Mouse (Mus musculus) intestine, embryonic 16.5 days (tissue): ENCODE data around the gene Arhgef39. TPM values are rescaled to one million over a fixed set of nuclear protein-coding genes. Genes with fewer than 3 reads are reported as not detected.

Experiments used
- ATAC-seq: fragments of 200-750 bp; cut with Nextera tagmentation; 2 replicates; pipeline ENCODE4 v1.8.0; 2017; ENCODE audit warnings: moderate TSS enrichment, moderate library complexity
- H3K27ac ChIP-seq: fragments of 300-500 bp; sonication (generic); 2 replicates; pipeline ENCODE4 v1.5.1; 2014; ENCODE audit warnings: mild to moderate bottlenecking, low read length
- H3K27me3 ChIP-seq: fragments of 300-500 bp; sonication (generic); replicated peaks from 2 replicates; pipeline ENCODE4 v1.6.1; 2014; ENCODE audit warnings: low read length, control low read depth, mixed read lengths; ENCODE audit not compliant: control insufficient read depth, insufficient read depth
- H3K36me3 ChIP-seq: fragments of 300-500 bp; sonication (generic); 2 replicates; pipeline ENCODE4 v1.6.1; 2014; ENCODE audit warnings: low read length, control low read depth; ENCODE audit not compliant: control insufficient read depth, insufficient read depth
- H3K4me1 ChIP-seq: fragments of 300-500 bp; sonication (generic); 2 replicates; pipeline ENCODE4 v1.6.1; 2014; ENCODE audit warnings: low read length, control low read depth, mixed read lengths; ENCODE audit not compliant: control insufficient read depth, insufficient read depth
- H3K4me2 ChIP-seq: fragments of 300-500 bp; sonication (generic); 2 replicates; pipeline ENCODE4 v1.6.1; 2014; ENCODE audit warnings: low read depth, low read length, control low read depth
- H3K4me3 ChIP-seq: fragments of 300-500 bp; sonication (generic); 2 replicates; pipeline ENCODE4 v1.5.1; 2014; ENCODE audit warnings: mild to moderate bottlenecking, low read length
- H3K9ac ChIP-seq: fragments of 300-500 bp; sonication (generic); 2 replicates; pipeline ENCODE4 v1.6.1; 2014; ENCODE audit warnings: low read depth, low read length
- H3K9me3 ChIP-seq: fragments of 300-500 bp; sonication (generic); 2 replicates; pipeline ENCODE4 v1.6.1; 2016; ENCODE audit warnings: low read length, control low read depth; ENCODE audit not compliant: control insufficient read depth
- WGBS: fragments of 180-500 bp; shearing (Covaris S2); extraction: QIAGEN DNeasy Blood & Tissue Kit; methylation state at CpG from one replicate; pipeline ENCODE4 v1.1.7; 2014; 5-methylcytosine and 5-hydroxymethylcytosine counted together
- polyA plus RNA-seq: library from polyadenylated mRNA; unstranded; fragments of >200 nt; fragmentation: Nextera tagmentation; extraction: Ambion mirVana; gene quantifications from 2 replicates; pipeline ENCODE4 v1.2.1, GENCODE M21; 2015

Gene Arhgef39
- polyA plus RNA-seq, result 40.9 and 49.7 TPM in 2 replicates

DNA sequence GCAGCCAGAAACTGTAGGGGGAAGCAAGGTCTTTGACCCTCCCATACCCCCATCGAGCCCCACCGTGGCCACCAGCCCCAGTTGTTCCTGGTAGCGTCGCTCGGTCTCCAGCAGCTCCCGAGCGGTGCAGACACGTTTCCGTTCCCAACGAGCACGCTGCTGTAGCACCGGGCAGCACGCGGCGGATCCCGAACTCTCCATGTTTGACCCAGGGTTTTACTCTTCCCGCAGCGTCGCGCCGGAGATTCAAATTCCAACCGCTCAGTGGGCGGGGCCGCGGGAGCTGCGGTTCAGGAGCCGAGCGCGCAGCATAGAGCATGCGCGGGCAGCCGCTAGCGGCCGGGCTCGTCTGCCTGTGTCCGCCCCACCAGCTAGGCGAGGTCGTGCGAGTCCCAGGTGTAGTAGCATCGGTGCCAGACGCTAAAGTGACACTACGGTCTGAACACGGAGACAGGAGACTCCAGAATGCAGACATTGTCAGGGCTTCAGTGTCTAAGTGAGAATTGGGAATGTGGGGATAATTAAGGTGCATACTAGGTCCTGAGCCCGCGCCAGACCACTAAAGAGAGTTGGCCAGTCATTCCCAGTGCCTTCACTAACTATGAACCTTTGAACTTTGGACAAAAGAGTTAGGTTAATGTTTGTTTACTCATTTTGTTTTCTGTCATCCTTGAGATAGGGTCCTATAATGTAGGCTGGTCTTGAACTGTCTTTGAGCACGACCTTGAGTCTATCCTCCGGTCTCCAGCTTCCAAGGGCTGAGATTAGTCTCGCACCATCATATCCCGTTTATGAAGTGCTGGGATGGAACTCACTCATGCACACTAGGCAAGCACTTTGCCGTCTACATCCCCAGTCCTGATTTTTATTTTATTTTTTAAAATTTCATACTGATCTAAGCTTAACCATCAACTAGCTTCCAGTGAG is at the start of gene Arhgef39:
Gene Arhgef39 (minus strand): TSS at position 289 of the 927 bp plus-strand sequence.
- peak within 1 kb of the TSS; percentile 83 for H3K9ac ChIP-seq
- H3K4me1 ChIP-seq, result peaks cover 36% of the 10 kb centered on the region
- peak within 1 kb of the TSS; percentile 73 for H3K4me3 ChIP-seq
- WGBS, result 6% methylated on average over 50 of the region's 50 CpGs
- no peaks in the 10 kb centered on the region for H3K9me3 ChIP-seq
- peak; percentile 88 for ATAC-seq
- H3K27ac ChIP-seq, result peak within 1 kb of the TSS; percentile 55
- no peaks in the 10 kb centered on the region for H3K27me3 ChIP-seq
- H3K36me3 ChIP-seq, result peaks cover 4% of the 10 kb centered on the region; the same call in 1 of the 2 replicates
- H3K4me2 ChIP-seq, result peak within 1 kb of the TSS; percentile 84

DNA sequence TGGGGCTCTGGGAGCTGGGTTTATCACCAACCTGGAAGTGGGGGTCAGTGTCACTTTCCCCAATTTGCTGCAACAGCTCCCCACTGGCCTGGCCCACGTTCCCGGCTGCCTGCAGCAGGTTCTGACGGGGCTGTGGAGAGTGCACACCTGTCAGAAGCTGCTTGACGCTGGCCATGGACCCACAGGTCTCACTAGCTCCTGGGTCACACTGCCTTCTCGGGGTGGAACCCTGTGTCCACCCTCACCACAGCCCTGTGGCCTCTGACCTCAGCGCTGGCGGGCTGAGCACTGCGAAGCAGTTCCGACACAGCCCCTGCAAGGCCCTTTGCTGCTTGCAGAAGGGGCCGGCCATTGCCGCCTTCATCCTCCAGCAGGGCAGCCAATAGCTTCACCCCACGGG is 49.6 kb upstream of the Arhgef39 start:
- no peak overlapping the region for H3K27ac ChIP-seq
- H3K9me3 ChIP-seq, result no peaks in the 10 kb centered on the region; the same call in 1 of the 2 replicates
- no peaks in the 10 kb centered on the region for H3K4me1 ChIP-seq
- H3K4me2 ChIP-seq, result no peak overlapping the region
- no peaks in the 10 kb centered on the region for H3K27me3 ChIP-seq
- H3K36me3 ChIP-seq, result peaks cover 70% of the 10 kb centered on the region
- no peak overlapping the region for H3K9ac ChIP-seq
- peak; percentile 28; the same call in 1 of the 2 replicates for ATAC-seq
- no peak overlapping the region for H3K4me3 ChIP-seq
- WGBS, result 93% methylated on average over 12 of the region's 12 CpGs

DNA sequence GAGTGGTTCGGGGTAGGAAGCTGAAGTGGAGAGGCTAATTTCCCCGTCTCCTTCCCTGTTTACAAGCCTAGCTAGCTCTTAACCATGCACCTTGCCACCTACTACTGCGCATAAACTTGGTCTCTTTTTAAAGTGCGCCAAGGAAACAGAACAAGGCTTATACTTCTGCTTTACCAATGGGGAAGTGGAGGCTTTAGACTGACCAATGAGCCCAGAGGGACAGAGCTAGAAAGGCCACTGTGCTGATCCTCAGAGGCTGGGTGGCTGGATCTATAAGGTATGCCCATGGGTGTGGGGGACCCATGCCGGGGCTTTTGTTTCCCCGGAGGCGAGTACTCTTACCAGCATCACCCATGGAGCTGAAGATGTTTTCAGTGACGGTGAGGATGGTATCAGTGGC is 47.7 kb upstream of the Arhgef39 start:
- no peak overlapping the region for H3K4me3 ChIP-seq
- ATAC-seq, result no peak
- H3K4me1 ChIP-seq, result no peaks in the 10 kb centered on the region
- H3K36me3 ChIP-seq, result peaks cover 71% of the 10 kb centered on the region
- H3K27me3 ChIP-seq, result no peaks in the 10 kb centered on the region
- H3K27ac ChIP-seq, result no peak overlapping the region
- no peak overlapping the region for H3K4me2 ChIP-seq
- H3K9ac ChIP-seq, result no peak overlapping the region
- no peaks in the 10 kb centered on the region; the same call in 1 of the 2 replicates for H3K9me3 ChIP-seq
- WGBS, result 93% methylated on average over 8 of the region's 8 CpGs

DNA sequence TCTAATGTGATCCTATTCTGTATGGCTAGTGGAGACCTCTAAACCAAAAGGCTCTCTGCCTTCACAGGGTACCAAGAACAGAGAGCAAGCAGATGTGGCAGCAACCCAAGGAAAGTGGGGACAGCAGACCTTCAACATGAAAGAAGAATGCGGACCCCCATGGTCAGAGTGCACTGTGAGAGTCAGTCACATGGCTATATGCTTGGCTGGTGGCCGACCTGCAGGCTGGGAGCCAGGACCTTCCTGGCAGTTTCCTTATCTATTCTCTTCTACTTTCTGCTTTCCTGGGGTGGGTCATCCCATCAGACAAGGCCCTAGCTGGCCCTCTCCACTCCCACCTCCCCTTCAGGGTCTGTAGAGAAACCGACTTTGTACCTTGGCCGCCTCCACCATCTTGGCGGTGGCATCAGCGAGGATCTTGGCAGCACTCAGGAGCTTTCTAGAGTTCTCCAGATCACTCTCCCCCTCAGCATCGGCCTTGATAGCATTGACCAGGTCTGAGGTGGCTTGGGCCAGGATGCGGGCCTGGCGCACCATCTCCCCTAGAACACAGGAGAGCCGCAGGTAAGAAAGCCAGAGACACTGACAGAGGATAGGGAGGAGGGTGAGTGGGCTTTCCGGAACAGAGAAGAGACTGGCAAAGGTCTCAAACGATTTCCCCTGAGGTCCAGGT is 47.0 kb upstream of the Arhgef39 start:
- no peak for ATAC-seq
- Histone ChIP-seq H3K27me3 (no peaks in the 10 kb centered on the region), H3K27ac (no peak overlapping the region), H3K4me2 (no peak overlapping the region), H3K9ac (no peak overlapping the region), H3K4me1 (no peaks in the 10 kb centered on the region), H3K36me3 (peaks cover 71% of the 10 kb centered on the region), H3K9me3 (no peaks in the 10 kb centered on the region), H3K4me3 (no peak overlapping the region)
- 93% methylated on average over 12 of the region's 12 CpGs for WGBS

DNA sequence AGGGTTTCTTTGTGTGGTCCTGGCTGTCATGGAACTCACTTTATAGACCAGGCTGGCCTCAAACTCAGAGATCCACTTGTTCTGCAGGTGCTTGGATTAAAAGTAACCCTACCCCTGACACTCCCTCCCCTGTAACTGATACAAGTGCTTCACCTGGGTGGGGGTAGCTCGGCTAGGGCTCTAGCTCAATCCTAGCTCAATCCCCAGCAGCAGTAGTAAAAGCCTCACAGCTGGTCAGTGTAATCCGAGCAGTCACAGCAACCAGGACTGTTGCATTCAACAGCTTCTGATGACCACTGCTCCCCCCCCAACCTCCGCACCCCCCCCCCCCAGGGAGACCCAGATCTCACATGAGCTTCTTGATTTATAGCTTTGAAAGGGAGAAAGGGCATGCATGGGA is 42.5 kb upstream of the Arhgef39 start:
- WGBS, result 79% methylated on average over 3 of the region's 3 CpGs
- H3K27ac ChIP-seq, result no peak overlapping the region
- H3K36me3 ChIP-seq, result peaks cover 70% of the 10 kb centered on the region
- no peak overlapping the region for H3K4me3 ChIP-seq
- ATAC-seq, result no peak
- H3K4me2 ChIP-seq, result no peak overlapping the region
- no peaks in the 10 kb centered on the region for H3K9me3 ChIP-seq
- no peak overlapping the region for H3K9ac ChIP-seq
- H3K27me3 ChIP-seq, result no peaks in the 10 kb centered on the region
- no peaks in the 10 kb centered on the region for H3K4me1 ChIP-seq

DNA sequence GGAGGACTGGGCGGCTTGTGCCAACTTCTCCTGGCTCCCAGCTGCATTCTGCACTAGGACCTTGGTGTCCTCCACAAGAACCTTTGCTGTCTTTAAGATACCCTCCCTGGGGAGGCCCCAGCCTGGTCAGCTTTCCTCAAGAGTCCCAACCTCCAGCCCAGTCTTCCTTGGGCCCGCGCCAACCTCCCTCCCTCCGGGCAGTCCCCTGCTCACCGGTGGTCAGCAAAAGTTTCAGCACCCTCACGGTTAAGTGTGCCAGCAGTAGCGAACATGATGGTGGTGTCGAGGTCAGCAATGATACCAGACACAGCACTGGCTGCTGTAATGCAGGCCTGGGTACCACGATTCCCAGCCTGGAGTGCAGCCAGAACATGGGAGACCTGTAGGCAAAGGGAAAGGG is 36.5 kb upstream of the Arhgef39 start:
- Histone ChIP-seq H3K4me2 (no peak overlapping the region), H3K9ac (no peak overlapping the region), H3K36me3 (peaks cover 57% of the 10 kb centered on the region), H3K4me3 (no peak overlapping the region), H3K27me3 (no peaks in the 10 kb centered on the region), H3K9me3 (no peaks in the 10 kb centered on the region), H3K4me1 (no peaks in the 10 kb centered on the region), H3K27ac (no peak overlapping the region)
- ATAC-seq, result no peak
- 94% methylated on average over 9 of the region's 9 CpGs for WGBS

DNA sequence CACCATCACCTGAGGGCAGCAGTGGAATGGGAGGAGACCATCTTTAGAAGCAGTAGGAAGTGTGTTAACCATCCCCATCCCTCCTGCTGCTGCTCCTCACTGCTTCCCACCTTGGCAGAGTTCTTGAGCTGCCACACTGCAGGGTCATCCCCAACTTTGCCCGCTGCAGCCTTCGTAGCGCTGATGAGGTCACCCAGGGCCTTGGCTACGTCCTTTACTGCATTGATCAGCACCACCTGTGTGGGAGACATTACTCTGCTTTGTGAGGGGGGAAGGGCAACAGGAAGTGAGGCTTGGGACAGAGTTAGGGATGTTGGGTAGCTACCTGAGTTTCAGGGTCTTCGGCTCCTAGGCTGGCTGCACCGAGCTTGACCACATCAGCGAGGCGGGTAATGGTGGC is 36.1 kb upstream of the Arhgef39 start:
- peaks cover 57% of the 10 kb centered on the region for H3K36me3 ChIP-seq
- no peak overlapping the region for H3K4me2 ChIP-seq
- no peak overlapping the region for H3K9ac ChIP-seq
- H3K27me3 ChIP-seq, result no peaks in the 10 kb centered on the region
- no peak overlapping the region for H3K4me3 ChIP-seq
- H3K27ac ChIP-seq, result no peak overlapping the region
- no peaks in the 10 kb centered on the region for H3K4me1 ChIP-seq
- ATAC-seq, result no peak
- 91% methylated on average over 8 of the region's 8 CpGs for WGBS
- no peaks in the 10 kb centered on the region for H3K9me3 ChIP-seq

DNA sequence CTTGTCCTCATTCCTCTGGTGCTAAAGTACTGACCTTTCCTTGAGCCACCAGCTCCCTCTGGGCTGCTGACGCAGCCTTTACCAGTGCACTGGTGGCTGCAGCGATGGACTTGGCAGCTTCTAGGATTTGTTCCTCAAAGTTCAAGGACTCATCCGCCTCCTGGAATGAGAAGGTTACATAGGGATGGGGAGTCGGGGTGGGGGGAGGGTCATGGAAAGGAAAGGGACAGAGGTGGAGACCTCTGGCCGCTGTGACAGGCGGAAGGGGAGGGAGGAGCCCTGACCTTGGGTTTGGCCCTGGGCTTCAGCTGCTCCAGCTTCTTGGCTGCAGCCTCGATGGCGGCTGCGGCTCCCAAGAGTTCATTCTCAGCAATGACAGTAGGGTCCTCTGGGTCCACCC is 33.8 kb upstream of the Arhgef39 start:
- H3K36me3 ChIP-seq, result peaks cover 41% of the 10 kb centered on the region
- H3K4me2 ChIP-seq, result no peak overlapping the region
- H3K4me3 ChIP-seq, result no peak overlapping the region
- no peaks in the 10 kb centered on the region for H3K9me3 ChIP-seq
- H3K9ac ChIP-seq, result no peak overlapping the region
- no peaks in the 10 kb centered on the region for H3K27me3 ChIP-seq
- peaks cover 7% of the 10 kb centered on the region; the same call in 1 of the 2 replicates for H3K4me1 ChIP-seq
- WGBS, result 81% methylated on average over 9 of the region's 9 CpGs
- no peak overlapping the region for H3K27ac ChIP-seq
- ATAC-seq, result no peak

DNA sequence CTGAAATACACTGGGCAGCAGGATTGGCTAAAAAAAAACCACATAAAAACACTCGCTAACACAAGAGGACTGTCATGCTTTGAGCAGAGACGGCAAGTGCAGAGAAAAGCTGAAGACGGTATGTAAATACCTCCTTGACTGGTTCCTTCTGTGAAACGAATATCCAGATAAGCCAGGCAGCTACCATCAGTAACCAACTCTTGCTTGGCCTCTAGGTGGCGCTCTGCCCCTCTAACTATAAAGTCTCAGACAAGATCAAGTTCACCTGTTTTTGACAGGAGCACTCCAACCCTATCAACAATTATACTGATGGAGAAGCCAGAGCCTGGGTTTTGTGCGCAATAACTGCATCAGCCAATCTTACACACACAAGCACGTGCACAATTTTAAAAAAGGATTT is 31.1 kb upstream of the Arhgef39 start:
- H3K27me3 ChIP-seq, result no peaks in the 10 kb centered on the region
- peak overlapping the region; percentile 18; the same call in 1 of the 2 replicates for H3K27ac ChIP-seq
- no peak overlapping the region for H3K4me2 ChIP-seq
- peak; percentile 57 for ATAC-seq
- peaks cover 20% of the 10 kb centered on the region for H3K36me3 ChIP-seq
- H3K4me1 ChIP-seq, result peaks cover 7% of the 10 kb centered on the region; the same call in 1 of the 2 replicates
- H3K4me3 ChIP-seq, result no peak overlapping the region
- H3K9ac ChIP-seq, result no peak overlapping the region
- 18% methylated on average over 7 of the region's 7 CpGs for WGBS
- H3K9me3 ChIP-seq, result no peaks in the 10 kb centered on the region
